Mouse (Mus musculus) intestine, embryonic 15.5 days (tissue): ENCODE data around the gene Lrcol1. TPM values are rescaled to one million over a fixed set of nuclear protein-coding genes. Genes with fewer than 3 reads are reported as not detected.

Experiments used
- ATAC-seq: fragments of 200-750 bp; cut with Nextera tagmentation; 2 replicates; pipeline ENCODE4 v1.8.0; 2017; ENCODE audit warnings: moderate TSS enrichment, moderate library complexity
- H3K27ac ChIP-seq: fragments of 300-500 bp; sonication (generic); 2 replicates; pipeline ENCODE4 v1.5.1; 2015; ENCODE audit warnings: mild to moderate bottlenecking, inconsistent platforms
- H3K27me3 ChIP-seq: fragments of 300-500 bp; sonication (generic); replicated peaks from 2 replicates; pipeline ENCODE4 v1.6.1; 2015; ENCODE audit warnings: inconsistent platforms
- H3K36me3 ChIP-seq: fragments of 300-500 bp; sonication (generic); 2 replicates; pipeline ENCODE4 v1.6.1; 2015; ENCODE audit warnings: inconsistent platforms
- H3K4me1 ChIP-seq: fragments of 300-500 bp; sonication (generic); replicated peaks from 2 replicates; pipeline ENCODE4 v1.6.1; 2015; ENCODE audit warnings: inconsistent platforms
- H3K4me2 ChIP-seq: fragments of 300-500 bp; sonication (generic); replicated peaks from 2 replicates; pipeline ENCODE4 v1.6.1; 2015; ENCODE audit warnings: mild to moderate bottlenecking, inconsistent platforms
- H3K4me3 ChIP-seq: fragments of 300-500 bp; sonication (generic); replicated peaks from 2 replicates; pipeline ENCODE4 v1.5.1; 2015; ENCODE audit warnings: inconsistent platforms
- H3K9ac ChIP-seq: fragments of 300-500 bp; sonication (generic); 2 replicates; pipeline ENCODE4 v1.6.1; 2015; ENCODE audit warnings: inconsistent platforms
- H3K9me3 ChIP-seq: fragments of 300-500 bp; sonication (generic); 2 replicates; pipeline ENCODE4 v1.6.1; 2016; ENCODE audit warnings: inconsistent platforms
- WGBS: fragments of 180-500 bp; shearing (Covaris S2); methylation state at CpG from one replicate; pipeline ENCODE4 v1.1.7; 2015; 5-methylcytosine and 5-hydroxymethylcytosine counted together
- polyA plus RNA-seq: library from polyadenylated mRNA; unstranded; fragments of >200 nt; fragmentation: Nextera tagmentation; extraction: Ambion mirVana; gene quantifications from 2 replicates; pipeline ENCODE4 v1.2.1, GENCODE M21; 2015

Gene Lrcol1
- polyA plus RNA-seq, 1 experiment from 2014 or later, result not detected

DNA sequence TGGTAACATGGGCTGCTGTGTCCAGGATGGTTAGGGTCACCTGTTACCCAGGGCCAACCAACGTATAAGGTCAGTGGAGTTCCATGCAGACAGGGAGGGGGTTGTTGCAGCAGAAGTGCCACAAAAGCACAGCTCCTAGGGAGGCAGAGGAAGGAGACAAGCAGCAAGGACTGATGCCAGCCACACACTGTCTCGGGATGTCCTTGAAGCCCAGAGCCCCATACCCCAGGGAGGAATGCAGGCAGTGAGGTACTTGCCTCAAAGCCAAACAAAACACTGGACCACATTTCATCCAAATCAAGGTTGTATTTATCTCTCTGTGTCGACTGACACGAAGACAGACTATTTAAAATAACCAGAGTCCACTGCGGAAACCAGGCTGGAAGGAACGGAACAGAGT is 16.9 kb downstream of the Lrcol1 start:
- 80% methylated on average over 6 of the region's 6 CpGs for WGBS
- ATAC-seq, result no peak
- Histone ChIP-seq H3K9me3 (no peaks in the 10 kb centered on the region), H3K36me3 (no peaks in the 10 kb centered on the region), H3K27me3 (no peaks in the 10 kb centered on the region), H3K4me2 (no peak overlapping the region), H3K4me3 (no peak overlapping the region), H3K4me1 (peaks cover 6% of the 10 kb centered on the region; the same call in 1 of the 2 replicates), H3K9ac (no peak overlapping the region), H3K27ac (no peak overlapping the region)

DNA sequence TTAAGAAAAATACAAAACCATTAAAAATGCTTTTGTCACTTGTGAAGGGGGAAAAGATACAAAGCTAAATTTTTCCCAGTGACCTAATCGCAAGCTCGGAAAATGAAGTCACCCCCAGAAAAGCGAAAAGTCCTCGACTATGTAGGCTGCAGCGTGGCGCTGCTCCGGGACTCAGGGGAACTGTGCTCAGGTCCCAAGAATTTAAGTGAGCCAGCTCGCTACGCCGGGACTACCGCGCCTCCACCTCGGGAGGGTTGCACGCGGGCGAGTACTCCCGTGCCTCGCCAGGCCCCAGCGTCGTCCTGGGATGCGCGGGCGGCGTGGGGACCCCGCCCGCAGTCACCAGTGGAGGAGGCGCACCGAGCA is 18.3 kb downstream of the Lrcol1 start:
- no peak overlapping the region for H3K27ac ChIP-seq
- H3K9me3 ChIP-seq, result no peaks in the 10 kb centered on the region
- H3K4me3 ChIP-seq, result peak overlapping the region; percentile 47
- H3K4me1 ChIP-seq, result peaks cover 6% of the 10 kb centered on the region; the same call in 1 of the 2 replicates
- WGBS, result 4% methylated on average over 27 of the region's 28 CpGs
- H3K36me3 ChIP-seq, result peaks cover 5% of the 10 kb centered on the region; the same call in 1 of the 2 replicates
- ATAC-seq, result no peak; the same call in 1 of the 2 replicates
- H3K4me2 ChIP-seq, result peak overlapping the region; percentile 97
- H3K9ac ChIP-seq, result peak overlapping the region; percentile 49
- H3K27me3 ChIP-seq, result no peaks in the 10 kb centered on the region

GRCm38 (mm10) chr5:110363179-110363821 is 18.8 kb downstream of the Lrcol1 start:
- H3K4me3 ChIP-seq, result peak overlapping the region; percentile 47

GRCm38 (mm10) chr5:110363822-110364545 is 19.5 kb downstream of the Lrcol1 start:
- ATAC-seq, result peak; percentile 1; the same call in 1 of the 2 replicates
- WGBS, result 40% methylated on average over 11 of the region's 11 CpGs
- H3K9me3 ChIP-seq, result no peaks in the 10 kb centered on the region
- no peaks in the 10 kb centered on the region for H3K27me3 ChIP-seq
- peak overlapping the region; percentile 49 for H3K9ac ChIP-seq
- H3K36me3 ChIP-seq, result peaks cover 5% of the 10 kb centered on the region; the same call in 1 of the 2 replicates
- peak overlapping the region; percentile 47 for H3K4me3 ChIP-seq
- H3K4me2 ChIP-seq, result peak overlapping the region; percentile 97
- H3K4me1 ChIP-seq, result peaks cover 6% of the 10 kb centered on the region; the same call in 1 of the 2 replicates
- peak overlapping the region; percentile 3; the same call in 1 of the 2 replicates for H3K27ac ChIP-seq

More at GRCm38 (mm10) chr5:110363179-110363821, 18.8 kb downstream of the Lrcol1 start:
- Histone ChIP-seq H3K36me3 (peaks cover 5% of the 10 kb centered on the region; the same call in 1 of the 2 replicates), H3K4me1 (peaks cover 6% of the 10 kb centered on the region; the same call in 1 of the 2 replicates), H3K9ac (peak overlapping the region; percentile 49), H3K27ac (peak overlapping the region; percentile 3; the same call in 1 of the 2 replicates), H3K4me2 (peak overlapping the region; percentile 97), H3K27me3 (no peaks in the 10 kb centered on the region), H3K9me3 (no peaks in the 10 kb centered on the region)
- 3% methylated on average over 72 of the region's 72 CpGs for WGBS
- ATAC-seq, result peak; percentile 95

GRCm38 (mm10) chr5:110376802-110377433 is 32.4 kb downstream of the Lrcol1 start:
- H3K9me3 ChIP-seq, result no peaks in the 10 kb centered on the region
- H3K4me3 ChIP-seq, result no peak overlapping the region
- H3K36me3 ChIP-seq, result peaks cover 13% of the 10 kb centered on the region
- WGBS, result 59% methylated on average over 8 of the region's 8 CpGs
- H3K27me3 ChIP-seq, result no peaks in the 10 kb centered on the region
- no peak overlapping the region for H3K9ac ChIP-seq
- H3K4me1 ChIP-seq, result no peaks in the 10 kb centered on the region
- ATAC-seq, result 0 out of 2 replicates have a peak, but pooled peaks have one; percentile 57
- H3K27ac ChIP-seq, result no peak overlapping the region
- no peak overlapping the region for H3K4me2 ChIP-seq

DNA sequence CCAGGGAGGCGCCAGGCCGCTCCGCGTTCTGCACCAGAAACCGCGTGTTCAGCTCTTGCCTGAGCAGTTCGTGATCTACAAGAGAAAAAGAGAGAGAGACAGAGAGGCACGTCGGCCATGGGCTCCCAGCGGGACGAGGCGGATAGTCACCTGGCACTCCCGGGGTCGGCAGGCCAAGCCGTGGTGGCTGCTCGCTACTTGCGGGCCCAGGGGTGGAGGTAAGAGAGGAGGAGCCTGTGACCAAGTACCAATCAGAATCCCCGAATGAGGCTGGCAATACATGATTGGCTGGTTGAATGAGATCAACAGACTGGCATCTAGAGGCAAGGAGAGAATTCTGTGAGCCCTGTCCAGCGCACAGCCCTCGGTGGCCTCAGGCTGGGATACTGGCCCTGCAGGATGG is 33.7 kb downstream of the Lrcol1 start:
- peak; percentile 27; the same call in 1 of the 2 replicates for ATAC-seq
- 44% methylated on average over 20 of the region's 20 CpGs for WGBS
- Histone ChIP-seq H3K27me3 (no peaks in the 10 kb centered on the region), H3K27ac (no peak overlapping the region), H3K36me3 (peaks cover 13% of the 10 kb centered on the region), H3K4me3 (no peak overlapping the region), H3K9me3 (no peaks in the 10 kb centered on the region), H3K9ac (no peak overlapping the region), H3K4me1 (no peaks in the 10 kb centered on the region), H3K4me2 (no peak overlapping the region)

- Histone ChIP-seq H3K27ac (no peak overlapping the region), H3K4me1 (no peaks in the 10 kb centered on the region), H3K36me3 (peaks cover 13% of the 10 kb centered on the region), H3K4me3 (no peak overlapping the region), H3K9me3 (no peaks in the 10 kb centered on the region), H3K4me2 (no peak overlapping the region), H3K9ac (no peak overlapping the region), H3K27me3 (no peaks in the 10 kb centered on the region)
- ATAC-seq, result no peak
- WGBS, result 89% methylated on average over 15 of the region's 15 CpGs
These were observed 34.6 kb downstream of the Lrcol1 start for GRCm38 (mm10) chr5:110379086-110379485.

- 82% methylated on average over 4 of the region's 4 CpGs for WGBS
- no peak overlapping the region for H3K27ac ChIP-seq
- no peaks in the 10 kb centered on the region for H3K9me3 ChIP-seq
- no peak overlapping the region for H3K4me3 ChIP-seq
- no peaks in the 10 kb centered on the region for H3K4me1 ChIP-seq
- ATAC-seq, result no peak
- H3K9ac ChIP-seq, result no peak overlapping the region
- no peak overlapping the region for H3K4me2 ChIP-seq
- no peaks in the 10 kb centered on the region for H3K27me3 ChIP-seq
- peaks cover 13% of the 10 kb centered on the region for H3K36me3 ChIP-seq
These were observed 35.3 kb downstream of the Lrcol1 start for GRCm38 (mm10) chr5:110379823-110380222.

- H3K9me3 ChIP-seq, result no peaks in the 10 kb centered on the region
- no peaks in the 10 kb centered on the region; the same call in 1 of the 2 replicates for H3K27me3 ChIP-seq
- H3K4me2 ChIP-seq, result no peak overlapping the region
- H3K4me1 ChIP-seq, result peaks cover 14% of the 10 kb centered on the region; the same call in 1 of the 2 replicates
- 91% methylated on average over 6 of the region's 6 CpGs for WGBS
- H3K9ac ChIP-seq, result no peak overlapping the region
- no peak overlapping the region for H3K27ac ChIP-seq
- H3K36me3 ChIP-seq, result no peaks in the 10 kb centered on the region; the same call in 1 of the 2 replicates
- no peak overlapping the region for H3K4me3 ChIP-seq
- no peak for ATAC-seq
These were observed 40.0 kb downstream of the Lrcol1 start for GRCm38 (mm10) chr5:110384491-110384890.

GRCm38 (mm10) chr5:110385263-110385662 is 40.7 kb downstream of the Lrcol1 start:
- peak overlapping the region; percentile 92; the same call in 1 of the 2 replicates for H3K4me2 ChIP-seq

DNA sequence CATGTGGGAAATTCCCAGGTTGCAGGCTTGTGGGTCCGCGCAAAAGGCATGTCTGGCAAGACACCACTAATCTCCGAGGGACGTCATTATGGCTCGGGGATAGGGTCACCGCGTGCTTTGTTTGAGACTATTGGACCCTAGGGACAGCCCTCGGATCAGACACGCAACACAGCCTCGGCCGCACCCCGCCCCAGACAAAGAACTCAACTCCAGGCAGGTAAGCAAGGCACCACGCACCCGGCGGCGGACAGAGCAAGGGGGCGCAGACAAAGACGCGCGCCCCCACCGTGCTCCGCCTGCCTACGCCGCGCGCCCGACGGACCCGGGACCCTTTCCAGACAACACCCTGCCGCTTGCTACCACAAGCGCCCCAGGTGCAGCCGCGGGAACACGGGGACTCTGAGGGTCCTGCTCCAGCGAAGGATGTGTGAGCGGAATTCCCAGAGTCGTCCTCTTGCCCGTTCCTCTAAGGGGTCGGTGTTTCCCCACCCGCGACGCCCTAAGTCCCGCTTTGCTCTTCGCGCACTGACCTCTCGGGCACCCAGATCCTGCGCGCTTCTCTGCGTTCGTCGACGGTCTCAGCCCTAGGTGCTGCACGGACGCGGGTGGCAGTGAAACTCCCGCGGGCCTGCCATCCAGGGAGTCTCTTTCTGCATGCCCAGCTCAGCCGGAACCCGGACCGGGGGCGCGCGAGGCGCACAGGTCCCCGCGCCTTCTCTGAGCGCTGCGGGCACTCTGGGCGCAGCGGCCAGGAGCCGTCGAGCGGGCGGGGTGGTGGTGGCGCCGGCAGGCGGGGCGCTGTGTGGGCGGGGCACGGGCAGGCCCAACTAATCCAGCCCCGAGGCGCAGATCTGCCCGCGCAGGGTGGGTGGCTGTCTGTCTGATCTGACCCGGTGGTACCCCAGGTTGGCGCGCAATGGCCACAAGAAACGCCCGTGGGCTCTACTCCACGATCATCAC is 42.1 kb downstream of the Lrcol1 start:
- H3K27me3 ChIP-seq, result no peaks in the 10 kb centered on the region; the same call in 1 of the 2 replicates
- H3K4me3 ChIP-seq, result peak overlapping the region; percentile 62
- WGBS, result under 1% methylated on average over 87 of the region's 90 CpGs
- H3K27ac ChIP-seq, result 0 out of 2 replicates have a peak overlapping the region, but pooled peaks have one; percentile 6
- peak overlapping the region; percentile 54 for H3K9ac ChIP-seq
- peaks cover 14% of the 10 kb centered on the region; the same call in 1 of the 2 replicates for H3K4me1 ChIP-seq
- ATAC-seq, result peak; percentile 94
- H3K36me3 ChIP-seq, result no peaks in the 10 kb centered on the region
- no peaks in the 10 kb centered on the region for H3K9me3 ChIP-seq
- H3K4me2 ChIP-seq, result peak overlapping the region; percentile 92

More at GRCm38 (mm10) chr5:110385263-110385662, 40.7 kb downstream of the Lrcol1 start:
- Histone ChIP-seq H3K9me3 (no peaks in the 10 kb centered on the region), H3K27me3 (no peaks in the 10 kb centered on the region; the same call in 1 of the 2 replicates), H3K4me3 (no peak overlapping the region), H3K9ac (no peak overlapping the region), H3K36me3 (no peaks in the 10 kb centered on the region; the same call in 1 of the 2 replicates), H3K4me1 (peaks cover 14% of the 10 kb centered on the region; the same call in 1 of the 2 replicates), H3K27ac (no peak overlapping the region)
- ATAC-seq, result no peak
- WGBS, result 57% methylated on average over 4 of the region's 4 CpGs
